Mouse (Mus musculus) induced T-regulatory cell, adult 2 months (primary cell): ENCODE measurements around the gene Gm8300.
A peak's percentile ranks its signal among the peaks of the same experiment; 100 is the strongest.
"Not testable (repeated sequence)": the region's sequence is repeated elsewhere in the genome, so short reads cannot be mapped to it uniquely, and the experiment has no call there.

Experiments
- DNase-seq: peaks from one replicate; pipeline ENCODE4 v3.0.0-alpha.2; 2012; ENCODE audit warnings: low read depth

The Gm8300 gene

DNA sequence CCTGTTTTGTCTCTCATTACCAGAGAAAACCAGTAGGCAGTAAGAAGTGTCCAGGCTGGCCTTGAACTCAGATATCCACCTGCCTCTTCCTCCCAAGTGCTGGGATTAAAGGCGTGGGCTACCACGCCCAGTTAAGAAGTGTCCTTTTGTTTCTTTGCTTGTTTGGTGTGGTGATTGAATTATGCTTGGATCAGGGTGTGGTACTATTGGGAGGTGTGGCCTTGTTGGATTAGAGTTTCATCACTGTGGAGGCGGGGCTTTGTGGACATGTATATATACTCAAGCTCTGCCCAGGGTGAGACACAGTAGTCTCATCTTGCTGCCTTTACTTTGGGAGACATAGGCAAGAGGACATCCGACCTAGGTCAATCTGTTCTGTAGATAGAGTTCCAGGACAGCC is at the start of gene Gm8300:
Gm8300 (plus strand) TSS at position 301 of the 400 bp plus-strand sequence.
- DNase-seq, result not testable (repeated sequence)

DNA sequence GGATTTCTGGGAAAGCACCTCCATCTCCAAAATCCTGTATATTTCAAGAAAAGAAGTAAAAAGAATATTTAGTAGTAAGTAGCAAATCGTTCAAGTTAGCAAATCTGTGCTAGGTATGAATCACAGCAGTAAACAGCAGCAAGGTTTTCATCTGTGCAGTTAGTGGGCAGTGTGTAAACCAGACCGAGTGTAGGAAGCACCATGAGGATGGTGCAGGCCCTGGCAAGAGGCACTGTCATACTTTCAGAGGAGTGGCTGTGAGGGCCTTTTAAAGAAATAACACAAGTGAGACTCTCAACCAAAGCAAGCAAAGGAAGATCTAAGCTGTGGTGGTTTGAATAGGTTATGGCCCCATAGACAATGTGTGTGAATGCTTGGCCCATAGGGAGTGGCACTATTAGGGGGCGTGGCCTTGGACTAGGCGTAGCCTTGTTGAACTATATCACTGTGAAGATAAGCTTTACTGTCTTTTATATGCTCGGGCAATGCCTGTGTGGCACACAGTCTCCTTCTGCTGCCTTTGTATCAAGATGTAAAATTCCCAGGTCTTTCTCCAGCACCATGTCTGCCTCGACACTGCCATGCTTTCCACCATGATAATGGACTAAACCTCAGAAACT is 49.3 kb upstream of the Gm8300 start:
- DNase-seq, result no peak

DNA sequence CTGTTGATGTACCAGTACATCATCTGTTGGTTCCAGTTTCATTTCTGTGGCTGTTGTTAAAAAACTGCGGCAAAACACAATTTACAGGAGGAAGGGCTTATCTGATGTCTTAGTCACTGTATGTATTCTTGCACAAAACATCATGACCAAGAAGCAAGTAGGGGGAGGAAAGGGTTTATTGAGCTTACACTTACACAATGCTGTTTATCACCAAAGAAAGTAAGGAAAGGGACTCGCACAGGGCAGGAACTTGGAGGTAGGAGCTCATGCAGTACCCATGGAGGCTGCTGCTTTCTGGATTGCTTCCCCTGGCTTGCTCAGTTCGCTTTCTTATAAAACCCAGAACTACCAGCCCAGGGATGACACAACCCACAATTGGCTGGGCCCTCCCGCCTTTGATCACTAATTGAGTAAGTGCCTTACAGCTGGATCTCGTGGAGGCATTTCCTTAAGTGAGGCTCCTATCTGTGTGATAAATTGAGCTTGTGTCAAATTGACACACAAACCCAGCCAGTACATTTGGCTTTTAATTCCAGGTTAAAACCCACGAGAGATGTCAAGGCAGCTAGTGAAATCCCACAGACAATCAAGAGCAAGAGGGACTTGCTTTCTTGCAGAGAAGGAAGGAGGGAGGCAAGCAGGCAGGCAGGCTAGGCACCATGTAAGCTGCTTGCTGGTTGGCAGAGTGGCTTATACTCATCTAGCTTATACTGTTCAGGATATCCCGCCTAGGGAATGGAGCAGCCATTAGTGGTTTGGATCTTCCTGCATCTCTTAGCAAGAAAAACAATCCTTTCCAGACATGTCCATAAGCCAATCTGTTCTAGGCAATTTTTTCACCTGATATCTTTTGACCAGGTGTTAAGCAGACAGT is 43.6 kb upstream of the Gm8300 start:
- peak; percentile 85 for DNase-seq

GRCm38 (mm10) chr12:87471421-87471963 is 42.6 kb upstream of the Gm8300 start:
- DNase-seq, result peak; percentile 55

- DNase-seq, result peak; percentile 99
These were observed 41.9 kb upstream of the Gm8300 start, which contains the start of gene Snw1 for GRCm38 (mm10) chr12:87471964-87472786. Snw1 (minus strand) TSS chr12:87472274.

- DNase-seq, result no peak
These were observed 39.4 kb upstream of the Gm8300 start for GRCm38 (mm10) chr12:87474756-87475155.

DNA sequence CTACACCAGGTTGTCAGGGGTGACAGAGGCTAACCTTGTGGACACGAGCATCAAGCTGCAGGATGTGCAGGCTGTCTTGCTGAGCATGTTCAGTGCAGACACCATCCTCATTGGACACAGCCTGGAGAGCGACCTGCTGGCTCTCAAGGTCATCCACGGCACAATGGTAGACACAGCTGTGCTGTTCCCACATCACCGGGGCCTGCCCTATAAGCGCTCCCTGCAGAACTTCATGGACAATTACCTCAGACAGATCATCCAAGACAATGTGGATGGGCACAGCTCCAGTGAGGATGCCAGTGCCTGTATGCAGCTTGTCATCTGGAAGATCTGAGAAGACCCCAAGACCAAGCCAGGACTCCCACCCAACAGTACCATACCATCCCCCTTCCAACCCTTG is 31.6 kb upstream of the Gm8300 start:
- not testable (repeated sequence) for DNase-seq

DNA sequence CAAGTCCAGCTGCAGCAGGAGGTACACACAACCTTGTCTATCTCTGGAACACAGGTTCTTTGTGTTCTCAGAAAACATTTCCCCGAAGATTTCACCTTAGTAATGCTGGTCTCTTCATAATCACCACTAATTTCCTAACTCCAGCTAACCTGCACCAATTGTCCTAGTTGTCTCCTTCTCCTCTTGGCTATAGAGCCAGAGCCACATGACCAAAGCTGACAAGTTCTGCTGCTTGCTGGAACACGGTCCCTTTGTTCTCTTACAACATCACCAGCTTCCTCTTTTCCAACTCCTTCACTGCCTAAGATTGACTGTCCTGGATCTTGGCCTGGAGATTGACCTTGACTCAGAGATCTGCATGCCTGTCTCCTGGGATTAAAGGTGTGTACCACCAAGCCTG is 25.4 kb upstream of the Gm8300 start:
- not testable (repeated sequence) for DNase-seq

DNA sequence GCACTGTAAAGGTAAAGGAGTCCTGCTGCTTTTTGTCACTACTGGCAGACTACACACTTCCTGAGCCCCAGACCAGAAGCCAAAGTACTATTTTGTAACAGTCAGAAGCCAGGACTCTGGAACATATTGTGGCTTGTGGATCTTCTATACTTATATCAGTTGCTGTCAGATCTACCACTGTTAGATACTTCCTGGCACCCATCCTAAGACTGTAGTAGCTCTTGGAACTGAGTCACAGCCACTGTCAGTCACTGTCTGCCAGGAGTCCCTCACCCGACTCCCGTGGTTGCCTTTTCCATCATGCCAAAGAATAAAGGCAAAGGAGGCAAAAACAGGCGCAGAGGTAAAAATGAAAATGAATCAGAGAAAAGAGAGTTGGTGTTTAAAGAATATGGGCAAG is 19.7 kb upstream of the Gm8300 start, which contains the start of gene Gm5788:
Gm5788 (plus strand) TSS at position 301 of the 400 bp plus-strand sequence.
- not testable (repeated sequence) for DNase-seq

DNA sequence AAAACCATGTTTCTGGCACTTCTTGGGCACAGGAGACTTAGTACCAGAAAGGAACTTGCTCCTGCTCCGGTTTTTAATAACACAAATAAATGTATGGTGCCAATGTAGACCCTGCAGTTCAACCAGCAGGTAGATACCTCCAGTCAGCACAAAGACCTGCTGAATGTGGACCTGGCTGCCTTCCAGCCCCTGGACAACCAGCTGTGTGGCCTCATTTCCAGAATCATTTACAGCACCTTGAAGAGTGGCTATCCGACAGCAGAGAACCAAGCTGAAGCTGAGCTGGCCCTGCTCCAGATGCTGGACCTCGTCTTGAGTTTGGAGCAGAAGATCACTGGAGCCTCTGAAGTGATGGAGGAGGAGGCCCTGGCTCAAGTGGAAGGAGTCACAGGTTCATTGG is 5.5 kb downstream of the Gm8300 start:
- not testable (repeated sequence) for DNase-seq

DNA sequence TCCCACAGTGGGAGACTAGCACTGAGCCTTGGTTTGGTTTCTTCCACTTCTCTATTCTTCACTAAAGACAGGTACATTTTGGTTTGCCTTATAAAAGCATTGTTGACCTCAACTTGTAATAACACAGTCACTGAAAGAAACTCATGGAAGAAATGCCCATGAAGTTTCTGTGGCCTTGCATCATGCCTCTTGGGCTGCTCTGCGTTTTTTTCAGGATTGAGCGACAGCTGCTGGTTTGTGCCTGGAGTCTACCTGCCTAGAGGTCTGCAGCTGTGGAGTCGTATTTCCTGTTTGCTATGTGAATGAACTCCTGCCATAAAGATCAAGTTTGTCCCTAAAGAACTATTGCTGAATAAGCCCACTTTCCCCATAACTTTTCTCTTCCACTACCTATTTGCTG is 29.8 kb downstream of the Gm8300 start:
- no peak for DNase-seq

DNA sequence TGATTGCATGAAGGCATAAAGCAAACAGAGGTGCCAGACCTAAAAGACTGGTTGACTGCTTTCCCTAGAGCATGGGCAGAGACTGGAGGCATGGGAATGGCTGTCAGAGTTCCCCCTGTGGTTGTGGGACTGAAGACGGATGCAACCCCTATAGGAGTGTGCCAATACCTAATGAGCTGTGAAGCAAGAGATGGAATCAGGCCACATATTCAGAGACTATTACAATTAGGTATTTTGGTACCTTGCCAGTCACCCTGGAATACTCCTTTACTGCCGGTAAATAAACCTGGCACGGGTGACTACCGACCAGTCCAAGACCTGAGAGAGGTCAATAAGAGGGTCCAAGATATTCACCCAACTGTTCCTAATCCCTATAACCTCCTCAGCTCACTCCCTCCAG is 36.5 kb downstream of the Gm8300 start:
- DNase-seq, result not testable (repeated sequence)
